Mouse (Mus musculus): ENCODE measurements at regions not wholly inside any gene's neighbourhood (a gene's known extent, or its start where the extent isn't known, plus 50 kb on each side); places are given as distances from the start of the nearest gene placed in this dataset.
A peak's percentile ranks its signal among the peaks of the same experiment; 100 is the strongest.

DNA sequence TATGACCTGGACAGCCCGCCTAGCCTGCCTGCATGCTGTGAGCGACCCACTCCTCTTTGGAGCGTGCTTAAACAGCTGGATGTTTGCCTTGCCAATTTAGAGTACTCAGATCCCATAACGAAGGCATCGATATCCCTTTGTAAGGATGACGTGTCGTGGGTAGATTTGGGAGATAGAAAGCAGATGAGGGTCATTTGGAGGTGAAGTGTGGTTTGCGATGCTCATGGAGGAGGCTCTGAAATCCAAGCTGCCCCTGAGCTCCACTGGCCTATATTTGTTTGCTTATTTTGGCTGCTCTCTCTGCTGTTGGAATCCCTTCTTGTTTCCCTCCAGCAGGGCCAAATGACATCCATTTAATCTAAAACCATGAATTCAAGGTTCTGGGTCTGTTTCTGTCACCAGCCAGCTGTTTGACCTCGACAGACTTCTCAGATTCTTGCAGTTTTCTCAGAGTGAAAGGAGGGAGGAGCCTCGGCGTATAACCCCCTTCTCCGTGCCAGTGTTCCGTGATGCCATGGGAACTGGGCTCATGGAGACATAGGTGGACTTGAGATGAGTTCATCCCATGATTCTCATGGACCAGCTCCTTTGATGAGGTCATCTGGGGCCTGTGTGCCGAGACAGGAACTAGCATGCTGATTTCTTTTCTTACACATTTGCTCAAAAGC, 144.7 kb upstream of the Mki67 start:
- no peaks in the 10 kb centered on the region for H3K9me3 ChIP-seq (replicated peaks; ENCODE audit: control insufficient read depth, low read length)

DNA sequence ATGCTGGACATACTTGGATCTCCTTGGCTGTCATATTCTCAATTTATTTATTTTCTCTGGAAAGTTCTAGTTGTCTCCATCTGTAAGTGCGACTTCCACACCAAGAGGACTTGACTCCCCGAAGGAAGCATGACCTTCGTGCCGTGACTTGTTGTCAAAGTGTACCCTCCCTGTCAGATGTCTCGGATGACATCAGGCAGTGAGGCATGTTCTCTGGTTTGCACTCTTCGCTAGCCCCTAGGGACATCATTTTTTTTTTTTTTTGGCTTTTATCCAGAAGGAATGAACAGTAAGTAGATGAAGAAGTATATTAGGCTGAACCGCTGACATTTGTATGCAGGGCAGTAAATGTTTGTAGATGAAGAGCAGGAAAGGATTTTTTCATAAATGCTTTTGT, 145.2 kb upstream of the Mki67 start:
- H3K4me3 ChIP-seq (ENCODE audit: low read length) = no peak overlapping the region
- no peaks in the 10 kb centered on the region for H3K9me3 ChIP-seq (replicated peaks; ENCODE audit: control insufficient read depth, low read length)
- H3K27ac ChIP-seq (ENCODE audit: low read length) = peak overlapping the region; percentile 71; the same call in 1 of the 2 replicates
- WGBS = 52% methylated on average over 7 of the region's 7 CpGs
- H3K36me3 ChIP-seq (ENCODE audit: control insufficient read depth, insufficient read depth) = no peaks in the 10 kb centered on the region
- ATAC-seq (replicated peaks; ENCODE audit: extremely low read depth, insufficient read depth, low FRiP score) = no peak
- no peak overlapping the region for H3K4me2 ChIP-seq (ENCODE audit: low read depth, low read length)
- H3K27me3 ChIP-seq (ENCODE audit: control insufficient read depth, insufficient read depth, low read length) = no peaks in the 10 kb centered on the region
- no peak overlapping the region for H3K9ac ChIP-seq (ENCODE audit: low read length)
- peaks cover 18% of the 10 kb centered on the region for H3K4me1 ChIP-seq (ENCODE audit: control insufficient read depth, insufficient read depth, low read length)

More for the DNA sequence above, 144.7 kb upstream of the Mki67 start:
- Histone ChIP-seq H3K36me3 (ENCODE audit: control insufficient read depth, insufficient read depth) (no peaks in the 10 kb centered on the region), H3K4me2 (ENCODE audit: low read depth, low read length) (no peak overlapping the region), H3K27me3 (ENCODE audit: control insufficient read depth, insufficient read depth, low read length) (no peaks in the 10 kb centered on the region), H3K4me1 (ENCODE audit: control insufficient read depth, insufficient read depth, low read length) (peaks cover 18% of the 10 kb centered on the region), H3K4me3 (ENCODE audit: low read length) (no peak overlapping the region), H3K9ac (ENCODE audit: low read length) (no peak overlapping the region), H3K27ac (ENCODE audit: low read length) (peak overlapping the region; percentile 71)
- WGBS = 51% methylated on average over 14 of the region's 14 CpGs
- peak; percentile 33; the same call in 1 of the 2 replicates for ATAC-seq (replicated peaks; ENCODE audit: extremely low read depth, insufficient read depth, low FRiP score)

DNA sequence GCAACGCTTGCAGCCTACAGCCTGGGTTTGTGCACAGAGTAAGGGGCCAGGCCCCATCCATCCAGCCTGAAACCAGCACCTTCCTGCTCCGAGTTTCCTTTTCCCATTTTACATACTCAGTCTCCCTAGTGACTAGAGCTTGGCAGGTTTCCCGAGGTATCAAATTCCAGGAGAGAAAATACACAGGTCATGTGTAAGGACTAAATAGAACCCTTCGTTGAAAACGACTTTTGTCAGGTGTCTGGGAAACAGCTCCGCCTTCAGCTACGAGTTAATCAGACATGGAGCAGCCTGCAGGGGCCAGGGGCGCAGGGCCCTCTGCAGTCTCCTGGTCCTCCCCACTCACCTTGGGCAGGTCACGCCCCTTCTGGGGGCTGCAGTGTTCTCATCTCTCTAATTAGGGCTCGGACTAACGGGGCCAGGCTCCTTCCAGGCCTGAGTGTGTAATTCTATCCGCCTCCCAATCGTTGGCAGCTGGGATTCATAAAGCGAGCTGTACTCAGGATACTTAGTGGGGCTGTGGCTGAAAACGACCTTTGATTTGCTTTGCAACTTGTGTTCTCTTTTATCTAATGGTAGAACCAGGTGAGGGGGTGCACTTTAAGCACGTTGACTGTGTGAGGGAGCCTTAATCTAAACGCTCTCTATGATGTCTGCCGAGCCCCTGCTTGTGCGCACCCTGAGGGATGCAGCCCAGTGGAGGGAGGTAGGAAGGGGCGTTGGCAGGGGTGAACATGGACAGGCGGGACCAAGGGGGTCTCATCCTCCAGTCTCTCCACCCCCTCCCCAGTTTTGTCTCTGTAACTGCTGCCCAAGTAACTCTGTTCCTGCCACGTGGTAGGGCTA, 147.6 kb upstream of the Mki67 start:
- H3K9ac ChIP-seq (ENCODE audit: low read length) = no peak overlapping the region
- no peak overlapping the region for H3K4me3 ChIP-seq (ENCODE audit: low read length)
- H3K4me1 ChIP-seq (ENCODE audit: control insufficient read depth, insufficient read depth, low read length) = peaks cover 18% of the 10 kb centered on the region
- H3K4me2 ChIP-seq (ENCODE audit: low read depth, low read length) = peak overlapping the region; percentile 35; the same call in 1 of the 2 replicates
- H3K27ac ChIP-seq (ENCODE audit: low read length) = no peak overlapping the region
- H3K9me3 ChIP-seq (replicated peaks; ENCODE audit: control insufficient read depth, low read length) = no peaks in the 10 kb centered on the region
- no peak; the same call in 1 of the 2 replicates for ATAC-seq (replicated peaks; ENCODE audit: extremely low read depth, insufficient read depth, low FRiP score)
- H3K36me3 ChIP-seq (ENCODE audit: control insufficient read depth, insufficient read depth) = no peaks in the 10 kb centered on the region
- 37% methylated on average over 22 of the region's 22 CpGs for WGBS
- no peaks in the 10 kb centered on the region for H3K27me3 ChIP-seq (ENCODE audit: control insufficient read depth, insufficient read depth, low read length)

DNA sequence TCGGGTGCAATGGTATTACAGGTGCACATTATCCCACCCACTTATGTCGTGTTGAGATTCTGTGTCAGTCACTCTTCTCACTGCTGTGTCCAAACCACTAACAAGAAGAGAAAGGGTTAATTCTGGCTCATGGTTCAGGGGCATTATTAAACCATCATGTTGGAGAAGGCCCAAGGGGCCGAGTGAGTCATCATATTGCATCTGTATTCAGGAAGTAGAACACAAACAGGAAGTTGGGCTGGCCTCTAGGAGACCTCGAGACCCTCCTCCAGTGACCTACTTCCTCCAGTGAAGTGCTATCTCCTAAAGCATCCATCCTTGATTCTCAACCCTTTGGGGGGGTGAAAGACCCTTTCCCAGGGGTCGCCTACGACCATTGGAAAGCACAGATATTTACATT, 154.8 kb upstream of the Mki67 start:
- Histone ChIP-seq H3K27ac (ENCODE audit: low read length) (no peak overlapping the region), H3K4me3 (ENCODE audit: low read length) (no peak overlapping the region), H3K9ac (ENCODE audit: low read length) (no peak overlapping the region), H3K27me3 (ENCODE audit: control insufficient read depth, insufficient read depth, low read length) (no peaks in the 10 kb centered on the region), H3K36me3 (ENCODE audit: control insufficient read depth, insufficient read depth) (no peaks in the 10 kb centered on the region), H3K4me2 (ENCODE audit: low read depth, low read length) (no peak overlapping the region), H3K4me1 (ENCODE audit: control insufficient read depth, insufficient read depth, low read length) (no peaks in the 10 kb centered on the region), H3K9me3 (replicated peaks; ENCODE audit: control insufficient read depth, low read length) (no peaks in the 10 kb centered on the region)
- 68% methylated on average over 6 of the region's 6 CpGs for WGBS
- no peak for ATAC-seq (replicated peaks; ENCODE audit: extremely low read depth, insufficient read depth, low FRiP score)

DNA sequence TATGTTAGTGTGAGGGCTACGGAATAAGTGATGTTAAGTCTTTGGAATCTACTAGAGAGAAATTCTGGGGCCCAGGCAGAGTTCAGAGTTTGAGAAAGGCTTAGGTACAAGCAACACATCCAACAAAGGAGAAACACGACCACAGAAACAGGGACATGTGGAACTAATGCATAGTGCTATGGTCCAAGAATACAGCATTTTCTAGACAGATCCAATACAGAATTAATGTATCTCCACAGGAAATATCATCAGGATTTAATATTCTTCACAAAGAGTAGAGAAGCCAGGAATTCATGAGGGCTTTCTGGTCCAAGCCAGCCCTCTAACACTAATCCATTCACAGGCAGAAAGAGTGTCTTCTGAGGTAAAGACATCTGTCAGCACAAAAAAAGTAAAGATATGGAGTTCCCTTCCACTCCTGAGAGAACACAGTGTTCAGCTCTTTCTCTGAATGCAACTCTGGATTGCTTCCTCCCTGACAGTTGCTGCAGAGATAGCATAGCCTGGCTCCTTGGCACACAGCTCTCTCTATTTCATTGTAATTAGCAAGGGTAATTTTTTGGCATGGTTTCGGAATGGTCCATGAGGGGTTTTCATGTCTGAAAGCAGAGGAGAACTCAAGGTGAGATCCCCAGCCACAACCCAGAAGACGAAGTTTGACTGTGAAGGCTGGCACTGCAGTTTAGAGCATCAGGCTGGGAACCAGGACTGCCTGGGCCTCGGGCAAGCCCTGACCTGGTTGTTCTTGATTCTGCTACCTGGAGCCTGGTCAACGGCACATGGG, 161.1 kb upstream of the Mki67 start:
- no peak overlapping the region for H3K4me2 ChIP-seq (ENCODE audit: low read depth, low read length)
- 69% methylated on average over 6 of the region's 6 CpGs for WGBS
- no peak overlapping the region for H3K27ac ChIP-seq (ENCODE audit: low read length)
- no peaks in the 10 kb centered on the region for H3K27me3 ChIP-seq (ENCODE audit: control insufficient read depth, insufficient read depth, low read length)
- ATAC-seq (replicated peaks; ENCODE audit: extremely low read depth, insufficient read depth, low FRiP score) = no peak
- no peak overlapping the region for H3K4me3 ChIP-seq (ENCODE audit: low read length)
- peaks cover 3% of the 10 kb centered on the region; the same call in 1 of the 2 replicates for H3K9me3 ChIP-seq (replicated peaks; ENCODE audit: control insufficient read depth, low read length)
- peaks cover 3% of the 10 kb centered on the region; the same call in 1 of the 2 replicates for H3K4me1 ChIP-seq (ENCODE audit: control insufficient read depth, insufficient read depth, low read length)
- no peaks in the 10 kb centered on the region for H3K36me3 ChIP-seq (ENCODE audit: control insufficient read depth, insufficient read depth)
- H3K9ac ChIP-seq (ENCODE audit: low read length) = no peak overlapping the region

DNA sequence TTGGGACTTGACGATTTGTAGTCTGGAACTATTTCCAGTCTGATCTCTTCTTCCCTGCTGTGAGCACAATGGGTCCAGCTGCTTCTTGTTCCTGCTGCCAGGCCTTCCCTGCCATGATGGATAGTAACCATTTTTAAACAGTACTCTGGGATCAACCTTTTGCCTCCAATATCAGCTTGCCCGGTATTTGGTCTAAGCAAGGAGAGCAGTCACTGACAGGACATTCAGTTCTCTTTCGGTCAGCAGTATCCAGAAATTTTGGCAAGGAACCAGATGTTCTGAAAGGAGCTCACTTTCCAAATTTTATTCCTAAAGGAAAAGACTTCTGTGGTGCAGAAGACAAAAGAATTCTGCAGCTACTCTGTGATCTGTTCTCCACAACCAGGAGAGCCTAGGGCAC, 162.6 kb upstream of the Mki67 start:
- Histone ChIP-seq H3K27ac (ENCODE audit: low read length) (no peak overlapping the region), H3K27me3 (ENCODE audit: control insufficient read depth, insufficient read depth, low read length) (no peaks in the 10 kb centered on the region), H3K4me2 (ENCODE audit: low read depth, low read length) (no peak overlapping the region), H3K4me3 (ENCODE audit: low read length) (no peak overlapping the region), H3K4me1 (ENCODE audit: control insufficient read depth, insufficient read depth, low read length) (peaks cover 3% of the 10 kb centered on the region; the same call in 1 of the 2 replicates), H3K9me3 (replicated peaks; ENCODE audit: control insufficient read depth, low read length) (peaks cover 3% of the 10 kb centered on the region; the same call in 1 of the 2 replicates), H3K36me3 (ENCODE audit: control insufficient read depth, insufficient read depth) (no peaks in the 10 kb centered on the region), H3K9ac (ENCODE audit: low read length) (no peak overlapping the region)
- WGBS = 55% methylated on average over 3 of the region's 3 CpGs
- no peak for ATAC-seq (replicated peaks; ENCODE audit: extremely low read depth, insufficient read depth, low FRiP score)

DNA sequence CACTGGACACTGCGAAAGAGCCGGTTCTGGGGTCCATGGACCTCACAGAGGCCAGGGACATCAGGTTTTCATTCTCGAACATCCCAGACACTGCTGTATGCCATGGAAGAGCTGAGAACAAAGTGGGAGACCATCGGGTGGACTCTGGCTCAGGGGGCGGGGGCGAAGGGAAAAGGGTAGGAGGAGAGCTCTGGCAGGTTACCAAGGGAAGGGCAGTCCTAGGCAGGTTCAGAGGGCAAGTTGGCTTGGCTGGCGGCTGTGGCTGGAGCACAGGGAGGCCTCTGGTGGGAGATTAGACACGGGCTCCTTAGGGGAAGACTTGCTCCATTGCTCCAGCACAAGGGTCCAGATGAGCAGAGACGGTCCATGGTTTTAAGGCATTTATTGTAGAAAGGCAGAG, 164.3 kb upstream of the Mki67 start:
- no peak overlapping the region for H3K27ac ChIP-seq (ENCODE audit: low read length)
- H3K9ac ChIP-seq (ENCODE audit: low read length) = no peak overlapping the region
- no peaks in the 10 kb centered on the region for H3K27me3 ChIP-seq (ENCODE audit: control insufficient read depth, insufficient read depth, low read length)
- no peak overlapping the region for H3K4me3 ChIP-seq (ENCODE audit: low read length)
- H3K36me3 ChIP-seq (ENCODE audit: control insufficient read depth, insufficient read depth) = no peaks in the 10 kb centered on the region
- ATAC-seq (replicated peaks; ENCODE audit: extremely low read depth, insufficient read depth, low FRiP score) = no peak
- H3K4me2 ChIP-seq (ENCODE audit: low read depth, low read length) = no peak overlapping the region
- peaks cover 3% of the 10 kb centered on the region; the same call in 1 of the 2 replicates for H3K9me3 ChIP-seq (replicated peaks; ENCODE audit: control insufficient read depth, low read length)
- 86% methylated on average over 9 of the region's 9 CpGs for WGBS
- peaks cover 3% of the 10 kb centered on the region; the same call in 1 of the 2 replicates for H3K4me1 ChIP-seq (ENCODE audit: control insufficient read depth, insufficient read depth, low read length)

DNA sequence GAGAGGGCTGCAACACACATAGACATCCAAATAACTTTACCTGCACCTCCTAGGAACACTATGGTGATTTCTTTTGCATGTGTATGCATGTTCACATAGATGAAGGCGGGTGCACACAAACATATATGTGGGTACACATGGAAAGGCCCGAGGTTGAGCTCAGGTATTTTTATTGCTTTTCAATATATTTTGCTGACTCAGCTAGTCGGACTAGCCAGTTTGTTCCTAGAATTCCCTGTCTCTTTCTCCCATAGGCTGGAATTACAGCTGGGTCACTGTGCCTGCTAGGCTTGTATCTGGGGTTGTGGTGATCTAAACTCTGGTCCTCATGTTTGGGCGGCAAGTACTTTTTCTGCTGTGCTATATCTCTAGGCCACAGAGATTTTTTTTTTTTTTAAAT, 166.1 kb upstream of the Mki67 start:
- H3K27ac ChIP-seq (ENCODE audit: low read length) = no peak overlapping the region
- ATAC-seq (replicated peaks; ENCODE audit: extremely low read depth, insufficient read depth, low FRiP score) = no peak
- H3K27me3 ChIP-seq (ENCODE audit: control insufficient read depth, insufficient read depth, low read length) = peaks cover under 1% of the 10 kb centered on the region; the same call in 1 of the 2 replicates
- H3K4me3 ChIP-seq (ENCODE audit: low read length) = no peak overlapping the region
- H3K4me1 ChIP-seq (ENCODE audit: control insufficient read depth, insufficient read depth, low read length) = no peaks in the 10 kb centered on the region
- H3K4me2 ChIP-seq (ENCODE audit: low read depth, low read length) = no peak overlapping the region
- no peaks in the 10 kb centered on the region for H3K36me3 ChIP-seq (ENCODE audit: control insufficient read depth, insufficient read depth)
- WGBS = 91% methylated on average over 4 of the region's 4 CpGs
- H3K9ac ChIP-seq (ENCODE audit: low read length) = no peak overlapping the region
- peaks cover 3% of the 10 kb centered on the region; the same call in 1 of the 2 replicates for H3K9me3 ChIP-seq (replicated peaks; ENCODE audit: control insufficient read depth, low read length)
